Mouse (Mus musculus) MEL (cell line): ENCODE measurements around the gene Sh3rf3. TPM values are rescaled to one million over a fixed set of nuclear protein-coding genes. Genes with fewer than 3 reads are reported as not detected.

Source experiments
- DNase-seq: peaks from one replicate; pipeline ENCODE4 v3.0.0; 2011; ENCODE audit warnings: low read depth, low spot score
- H3K27ac ChIP-seq: 2 replicates; pipeline ENCODE4 v1.5.1; 2012; ENCODE audit warnings: low read depth, mild to moderate bottlenecking, control low read depth, low read length, moderate library complexity; ENCODE audit not compliant: control insufficient read depth
- H3K27me3 ChIP-seq, 2 experiments: fragments of 150-350 bp in 1 of 2; sonication (generic) in 1 of 2; 2 replicates each; pipeline ENCODE4 v1.6.1; 2012; ENCODE audit warnings: low read length in 2 of 2, mild to moderate bottlenecking in 2 of 2, improper control_type of control experiment in 1 of 2, moderate library complexity in 1 of 2; ENCODE audit not compliant: insufficient read depth in 2 of 2, control insufficient read depth in 1 of 2
- H3K36me3 ChIP-seq, 2 experiments: 2 replicates each; pipeline ENCODE4 v1.6.1; 2012 to 2014; ENCODE audit warnings: low read length in 2 of 2, improper control_type of control experiment in 1 of 2, inconsistent platforms in 1 of 2, mild to moderate bottlenecking in 1 of 2; ENCODE audit not compliant: insufficient read depth in 2 of 2, control insufficient read depth in 1 of 2
- H3K4me1 ChIP-seq, 2 experiments: fragments of 150-350 bp in 1 of 2; sonication (generic) in 1 of 2; 2 replicates each; pipeline ENCODE4 v1.6.1; 2012; ENCODE audit warnings: low read length in 2 of 2, improper control_type of control experiment in 1 of 2, mild to moderate bottlenecking in 1 of 2; ENCODE audit not compliant: insufficient read depth in 2 of 2, control insufficient read depth in 1 of 2
- H3K4me3 ChIP-seq, 2 experiments: fragments of 150-350 bp in 1 of 2; sonication (generic) in 1 of 2; 2 replicates each; pipeline ENCODE4 v1.5.1; 2012; ENCODE audit warnings: low read depth in 2 of 2, low read length in 2 of 2, mild to moderate bottlenecking in 2 of 2, moderate library complexity in 2 of 2, control low read depth in 1 of 2, improper control_type of control experiment in 1 of 2; ENCODE audit not compliant: control insufficient read depth in 1 of 2, insufficient read depth in 1 of 2
- H3K79me2 ChIP-seq: 2 replicates; pipeline ENCODE4 v1.6.1; 2012; ENCODE audit warnings: mild to moderate bottlenecking, low read length, moderate library complexity; ENCODE audit not compliant: control insufficient read depth, poor library complexity, insufficient read depth
- H3K9ac ChIP-seq: 2 replicates; pipeline ENCODE4 v1.6.1; 2012; ENCODE audit warnings: low read depth, mild to moderate bottlenecking, control low read depth, low read length, moderate library complexity; ENCODE audit not compliant: control insufficient read depth, poor library complexity, severe bottlenecking
- H3K9me3 ChIP-seq: fragments of 150-350 bp; sonication (generic); replicated peaks from 2 replicates; pipeline ENCODE4 v1.6.1; 2012; ENCODE audit warnings: mild to moderate bottlenecking, low read length, improper control_type of control experiment, moderate library complexity; ENCODE audit not compliant: insufficient read depth
- CHD2 ChIP-seq: IDR thresholded peaks from 2 replicates; pipeline ENCODE4 v1.6.1; 2011; ENCODE audit warnings: low read length, improper control_type of control experiment
- CTCF ChIP-seq, 3 experiments: IDR thresholded peaks in 2 of 3; conservative IDR thresholded peaks in 1 of 3; 2 replicates each; pipeline ENCODE4 v1.5.1; 2011 to 2012; ENCODE audit warnings: low read length in 3 of 3, low read depth in 2 of 3, mild to moderate bottlenecking in 2 of 3, improper control_type of control experiment in 1 of 3, inconsistent platforms in 1 of 3, mixed read lengths in 1 of 3, moderate library complexity in 1 of 3; ENCODE audit not compliant: control insufficient read depth in 1 of 3, insufficient read depth in 1 of 3, poor library complexity in 1 of 3, severe bottlenecking in 1 of 3
- E2F4 ChIP-seq: IDR thresholded peaks from 2 replicates; pipeline ENCODE4 v1.6.1; 2011; ENCODE audit warnings: low read depth, low read length, improper control_type of control experiment, borderline replicate concordance
- ETS1 ChIP-seq: IDR thresholded peaks from 2 replicates; pipeline ENCODE4 v1.6.1; 2012; ENCODE audit warnings: low read depth, mild to moderate bottlenecking, inconsistent platforms, low read length, improper control_type of control experiment, moderate library complexity
- GATA1 ChIP-seq: IDR thresholded peaks from 2 replicates; pipeline ENCODE4 v1.6.1; 2011; ENCODE audit warnings: low read depth, low read length, improper control_type of control experiment
- HCFC1 ChIP-seq: IDR thresholded peaks from 2 replicates; pipeline ENCODE4 v1.6.1; 2012; ENCODE audit warnings: low read depth, mild to moderate bottlenecking, inconsistent platforms, low read length, improper control_type of control experiment, moderate library complexity
- JUND ChIP-seq: IDR thresholded peaks from 2 replicates; pipeline ENCODE4 v1.6.1; 2011; ENCODE audit warnings: low read depth, mild to moderate bottlenecking, improper control_type of control experiment, low read length
- KAT2A ChIP-seq: conservative IDR thresholded peaks from 2 replicates; pipeline ENCODE4 v1.6.1; 2012; ENCODE audit warnings: low read depth, low read length, improper control_type of control experiment, inconsistent platforms
- MAFK ChIP-seq: IDR thresholded peaks from 2 replicates; pipeline ENCODE4 v1.6.1; 2011; ENCODE audit warnings: low read depth, mild to moderate bottlenecking, low read length, improper control_type of control experiment, borderline replicate concordance
- MAX ChIP-seq: IDR thresholded peaks from 2 replicates; pipeline ENCODE4 v1.6.1; 2011; ENCODE audit warnings: low read length, improper control_type of control experiment
- MAZ ChIP-seq: IDR thresholded peaks from 2 replicates; pipeline ENCODE4 v1.6.1; 2012; ENCODE audit warnings: low read depth, mild to moderate bottlenecking, inconsistent platforms, low read length, improper control_type of control experiment
- MEF2A ChIP-seq: IDR thresholded peaks from 2 replicates; pipeline ENCODE4 v1.6.1; 2014; ENCODE audit warnings: low read depth, mild to moderate bottlenecking, inconsistent platforms, low read length, improper control_type of control experiment; ENCODE audit not compliant: poor library complexity, insufficient replicate concordance, severe bottlenecking; ENCODE audit errors: extremely low read depth
- MYC ChIP-seq: IDR thresholded peaks from 2 replicates; pipeline ENCODE4 v1.6.1; 2011; ENCODE audit warnings: low read depth, mild to moderate bottlenecking, low read length, improper control_type of control experiment, moderate library complexity
- NELFE ChIP-seq: IDR thresholded peaks from 2 replicates; pipeline ENCODE4 v1.6.1; 2011; ENCODE audit warnings: low read depth, low read length, improper control_type of control experiment
- NRF1 ChIP-seq: IDR thresholded peaks from 2 replicates; pipeline ENCODE4 v1.6.1; 2014; ENCODE audit warnings: low read depth, mild to moderate bottlenecking, inconsistent platforms, low read length, improper control_type of control experiment, moderate library complexity; ENCODE audit not compliant: poor library complexity, insufficient read depth, severe bottlenecking
- POLR2A ChIP-seq, 2 experiments: IDR thresholded peaks; 2 replicates each; pipeline ENCODE4 v1.6.1; 2011 to 2012; ENCODE audit warnings: low read length in 2 of 2, mild to moderate bottlenecking in 2 of 2, control low read depth in 1 of 2, improper control_type of control experiment in 1 of 2, low read depth in 1 of 2, moderate library complexity in 1 of 2; ENCODE audit not compliant: control insufficient read depth in 1 of 2, insufficient read depth in 1 of 2, poor library complexity in 1 of 2
- POLR2AphosphoS5 ChIP-seq: IDR thresholded peaks from 2 replicates; pipeline ENCODE4 v1.6.1; 2012; ENCODE audit warnings: low read depth, borderline replicate concordance, mild to moderate bottlenecking, inconsistent platforms, low read length, moderate library complexity, mixed read lengths
- RCOR1 ChIP-seq: IDR thresholded peaks from 2 replicates; pipeline ENCODE4 v1.6.1; 2012; ENCODE audit warnings: low read depth, mild to moderate bottlenecking, inconsistent platforms, low read length, improper control_type of control experiment
- SIN3A ChIP-seq: IDR thresholded peaks from 2 replicates; pipeline ENCODE4 v1.6.1; 2012; ENCODE audit warnings: low read length, improper control_type of control experiment, inconsistent platforms
- SMC3 ChIP-seq: IDR thresholded peaks from 2 replicates; pipeline ENCODE4 v1.6.1; 2011; ENCODE audit warnings: low read depth, low read length, improper control_type of control experiment
- TAL1 ChIP-seq: IDR thresholded peaks from 2 replicates; pipeline ENCODE4 v1.6.1; 2012; ENCODE audit warnings: mild to moderate bottlenecking, inconsistent platforms, low read length, moderate library complexity, mixed read lengths
- TBP ChIP-seq: IDR thresholded peaks from 2 replicates; pipeline ENCODE4 v1.8.0; 2011; ENCODE audit warnings: low read depth, low read length, improper control_type of control experiment
- TCF12 ChIP-seq: IDR thresholded peaks from 2 replicates; pipeline ENCODE4 v1.6.1; 2014; ENCODE audit warnings: low read depth, mild to moderate bottlenecking, inconsistent platforms, low read length, improper control_type of control experiment, moderate library complexity
- USF1 ChIP-seq: IDR thresholded peaks from 2 replicates; pipeline ENCODE4 v1.6.1; 2014; ENCODE audit warnings: low read depth, mild to moderate bottlenecking, inconsistent platforms, low read length, improper control_type of control experiment, moderate library complexity
- ZKSCAN1 ChIP-seq: IDR thresholded peaks from 2 replicates; pipeline ENCODE4 v1.6.1; 2012; ENCODE audit warnings: low read depth, mild to moderate bottlenecking, inconsistent platforms, low read length, improper control_type of control experiment, moderate library complexity
- ZMIZ1 ChIP-seq: IDR thresholded peaks from 2 replicates; pipeline ENCODE4 v1.6.1; 2012; ENCODE audit warnings: low read depth, mild to moderate bottlenecking, inconsistent platforms, low read length, improper control_type of control experiment, moderate library complexity
- ZNF384 ChIP-seq: IDR thresholded peaks from 2 replicates; pipeline ENCODE4 v1.6.1; 2012; ENCODE audit warnings: low read depth, mild to moderate bottlenecking, inconsistent platforms, low read length, improper control_type of control experiment
- polyA plus RNA-seq, 2 experiments: library from polyadenylated mRNA; stranded (reverse) in 1 of 2; unstranded in 1 of 2; fragments of >175 nt in 1 of 2; fragments of >200 nt in 1 of 2; gene quantifications; 2 replicates each; pipeline versions ENCODE4 v1.2.1 to v1.2.4; 2012; ENCODE audit warnings: low replicate concordance in 2 of 2, low read depth in 1 of 2; ENCODE audit not compliant: insufficient read length in 2 of 2, insufficient read depth in 1 of 2, missing spikeins in 1 of 2
- total RNA-seq: library from RNA; depleted of rRNA; stranded (reverse); fragments of 300-350 nt; gene quantifications from 2 replicates; pipeline ENCODE4 v1.2.3, GENCODE M21; 2012

The Sh3rf3 gene
- total and polyA plus RNA-seq, 3 experiments, result not detected

GRCm38 (mm10) chr10:58885351-58885750, 72.2 kb downstream of the Sh3rf3 start:
- H3K27me3 ChIP-seq, result no peaks in the 10 kb centered on the region
- no peak overlapping the region for H3K9ac ChIP-seq
- TF ChIP-seq POLR2A (IDR thresholded peaks at IDR 0.05; ENCODE audit: control insufficient read depth in 1 of 2, insufficient read depth in 1 of 2, low read depth in 1 of 2, low read length in 2 of 2, poor library complexity in 1 of 2) (no peak), GATA1 (no peak), NRF1 (no peak), KAT2A (no peak), RCOR1 (no peak), SIN3A (no peak), TBP (no peak), MAFK (no peak), ZKSCAN1 (no peak), MYC (no peak), ETS1 (no peak), SMC3 (no peak), USF1 (no peak), HCFC1 (no peak), TCF12 (no peak), TAL1 (no peak), POLR2AphosphoS5 (no peak), MAZ (no peak), ZNF384 (no peak), E2F4 (no peak)
- TF ChIP-seq, all 39 proteins: peak for 0
- no peak for DNase-seq
- Histone ChIP-seq H3K79me2 (no peaks in the 10 kb centered on the region), H3K9me3 (no peaks in the 10 kb centered on the region), H3K36me3 (no peaks in the 10 kb centered on the region), H3K4me3 (no peak overlapping the region), H3K4me1 (no peaks in the 10 kb centered on the region), H3K27ac (no peak overlapping the region)

GRCm38 (mm10) chr10:58885816-58886215, 72.7 kb downstream of the Sh3rf3 start:
- no peak for TF ChIP-seq MAX
- TF ChIP-seq SIN3A, result no peak
- TF ChIP-seq CHD2, result no peak
- TF ChIP-seq ZKSCAN1, result no peak
- no peak for TF ChIP-seq ZMIZ1
- TF ChIP-seq ETS1, result no peak
- no peak for TF ChIP-seq MEF2A
- no peak for TF ChIP-seq MAFK
- TF ChIP-seq CTCF (IDR thresholded peaks at IDR 0.05 in 2 of 3, conservative IDR thresholded peaks at IDR 0.05 in 1 of 3; ENCODE audit: control insufficient read depth in 1 of 3, insufficient read depth in 1 of 3, low read depth in 2 of 3, low read length in 3 of 3, poor library complexity in 1 of 3, severe bottlenecking in 1 of 3), result no peak
- no peak for TF ChIP-seq JUND
- TF ChIP-seq GATA1, result no peak
- TF ChIP-seq NELFE, result no peak
- no peak overlapping the region for H3K9ac ChIP-seq
- H3K4me1 ChIP-seq, result no peaks in the 10 kb centered on the region
- H3K4me3 ChIP-seq, result no peak overlapping the region
- no peaks in the 10 kb centered on the region for H3K27me3 ChIP-seq
- no peaks in the 10 kb centered on the region for H3K79me2 ChIP-seq
- H3K36me3 ChIP-seq, result no peaks in the 10 kb centered on the region
- no peaks in the 10 kb centered on the region for H3K9me3 ChIP-seq
- H3K27ac ChIP-seq, result no peak overlapping the region
- no peak for DNase-seq
